Mouse (Mus musculus): ENCODE data around the gene Tagln2.

GRCm38 (mm10) chr1:172525971-172526370 is 26.1 kb downstream of the Tagln2 start:
- TF ChIP-seq ZC3H11A (IDR thresholded peaks at IDR 0.05; ENCODE audit: borderline replicate concordance, low read depth, low read length) (no peak), ZNF384 (IDR thresholded peaks at IDR 0.05; ENCODE audit: low read depth, low read length) (no peak), MAFK (IDR thresholded peaks at IDR 0.05; ENCODE audit: insufficient read depth, low read depth, low read length) (no peak), CHD2 (IDR thresholded peaks at IDR 0.05; ENCODE audit: low read depth, low read length) (no peak)

Measured in ES-E14 (cell line).